Mouse (Mus musculus) C2C12 (cell line): ENCODE results near the gene A430033K04Rik. TPM values are rescaled to one million over a fixed set of nuclear protein-coding genes. Genes with fewer than 3 reads are reported as not detected.

Experiments used
- H3K27me3 ChIP-seq: one replicate; pipeline ENCODE4 v1.6.1; 2011; ENCODE audit not compliant: control insufficient read depth, insufficient read depth, insufficient read length
- H3K36me3 ChIP-seq: one replicate; pipeline ENCODE4 v1.6.1; 2011; ENCODE audit not compliant: control insufficient read depth, insufficient read depth
- H3K4me3 ChIP-seq: one replicate; pipeline ENCODE4 v1.5.1; 2011; ENCODE audit warnings: mild to moderate bottlenecking, control low read depth; ENCODE audit not compliant: poor library complexity, insufficient read depth, severe bottlenecking
- H3K79me2 ChIP-seq: one replicate; pipeline ENCODE4 v1.6.1; 2011; ENCODE audit not compliant: control insufficient read depth, insufficient read depth
- H3K79me3 ChIP-seq: one replicate; pipeline ENCODE4 v1.6.1; 2011; ENCODE audit warnings: low read depth, control low read depth
- H3ac ChIP-seq: one replicate; pipeline ENCODE3; 2011; ENCODE audit warnings: low read depth; ENCODE audit not compliant: control insufficient read depth, insufficient read length
- CEBPB ChIP-seq: IDR thresholded peaks from one replicate; pipeline ENCODE4 v1.6.1; 2011; ENCODE audit warnings: low read depth, mild to moderate bottlenecking, control low read depth, moderate library complexity
- CTCF ChIP-seq: IDR thresholded peaks from one replicate; pipeline ENCODE4 v1.5.1; 2011; ENCODE audit not compliant: control insufficient read depth, insufficient read depth, insufficient read length
- FOSL1 ChIP-seq: IDR thresholded peaks from one replicate; pipeline ENCODE4 v1.8.0; 2011; ENCODE audit warnings: mild to moderate bottlenecking, low read length; ENCODE audit not compliant: poor library complexity, insufficient read depth, severe bottlenecking
- MAX ChIP-seq: IDR thresholded peaks from one replicate; pipeline ENCODE4 v1.6.1; 2011; ENCODE audit warnings: mild to moderate bottlenecking, control low read depth
- MYOD1 ChIP-seq: IDR thresholded peaks from one replicate; pipeline ENCODE4 v1.6.1; 2011; ENCODE audit warnings: low read depth; ENCODE audit not compliant: control insufficient read depth, insufficient read length
- MYOG ChIP-seq: IDR thresholded peaks from one replicate; pipeline ENCODE4 v1.6.1; 2011; ENCODE audit not compliant: control insufficient read depth, insufficient read length; ENCODE audit errors: extremely low read depth
- USF1 ChIP-seq: IDR thresholded peaks from one replicate; pipeline ENCODE4 v1.6.1; 2011; ENCODE audit warnings: low read depth, mild to moderate bottlenecking, control low read depth, moderate library complexity
- polyA plus RNA-seq: library from polyadenylated mRNA; unstranded; fragments of >200 nt; fragmentation: generic; extraction: Trizol; gene quantifications from one replicate; pipeline ENCODE4 v1.2.1, GENCODE M21; 2012; ENCODE audit warnings: missing spikeins

Gene A430033K04Rik
- polyA plus RNA-seq, 1 experiment: 0.88 TPM

DNA sequence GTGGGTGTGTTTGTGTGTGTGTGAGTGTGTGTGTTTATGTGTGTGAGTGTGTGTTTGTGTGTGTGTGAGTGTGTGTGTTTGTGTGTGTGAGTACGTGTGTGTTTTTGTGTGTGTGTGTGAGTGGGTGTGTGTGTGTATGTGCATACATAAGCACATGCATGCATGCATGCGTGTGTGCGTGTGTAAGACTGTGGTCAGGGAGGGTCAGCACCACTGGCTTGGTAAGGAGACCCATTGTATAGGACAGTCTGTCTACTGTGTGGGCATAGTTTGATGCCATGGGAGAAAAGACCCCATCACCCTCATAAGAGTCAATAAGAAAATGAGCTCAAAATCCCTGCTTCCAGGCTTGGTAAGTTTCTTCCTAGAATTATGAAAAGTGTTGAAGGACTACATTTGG lies 34.7 kb downstream of the A430033K04Rik start:
- H3K79me2 ChIP-seq: no peaks in the 10 kb centered on the region
- no peaks in the 10 kb centered on the region for H3K36me3 ChIP-seq
- no peak overlapping the region for H3ac ChIP-seq
- no peak for TF ChIP-seq FOSL1
- TF ChIP-seq CTCF: no peak
- no peak for TF ChIP-seq CEBPB
- TF ChIP-seq USF1: no peak
- no peak for TF ChIP-seq MAX
- TF ChIP-seq MYOD1: no peak
- no peak overlapping the region for H3K4me3 ChIP-seq
- H3K79me3 ChIP-seq: no peaks in the 10 kb centered on the region
- H3K27me3 ChIP-seq: no peaks in the 10 kb centered on the region

DNA sequence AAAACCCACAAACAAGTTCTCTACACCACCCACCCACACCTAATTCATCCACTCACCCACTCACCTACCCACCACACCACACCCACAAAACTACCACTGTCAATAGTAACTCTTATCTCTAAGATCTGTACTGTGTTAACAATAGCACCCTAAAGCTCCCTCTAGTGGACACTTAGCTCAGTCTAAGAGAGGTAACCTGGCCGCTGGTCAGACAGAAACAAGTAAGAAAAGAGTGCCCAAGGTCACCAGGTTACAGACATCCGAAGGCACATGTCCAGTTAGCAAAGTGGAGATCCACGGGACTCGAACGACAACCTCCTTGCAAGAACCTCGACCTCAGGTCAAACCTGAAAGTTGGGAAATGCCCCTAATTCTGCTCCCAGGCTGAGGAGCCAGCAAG lies 35.2 kb downstream of the A430033K04Rik start:
- H3K79me3 ChIP-seq: no peaks in the 10 kb centered on the region
- H3K79me2 ChIP-seq: no peaks in the 10 kb centered on the region
- TF ChIP-seq FOSL1: no peak
- no peak for TF ChIP-seq MYOG
- TF ChIP-seq CEBPB: no peak
- no peak for TF ChIP-seq USF1
- no peak for TF ChIP-seq MYOD1
- no peak for TF ChIP-seq CTCF
- TF ChIP-seq MAX: no peak
- H3K36me3 ChIP-seq: no peaks in the 10 kb centered on the region
- no peak overlapping the region for H3K4me3 ChIP-seq
- H3K27me3 ChIP-seq: no peaks in the 10 kb centered on the region
- no peak overlapping the region for H3ac ChIP-seq

GRCm38 (mm10) chr5:138658922-138659321 lies 36.3 kb downstream of the A430033K04Rik start:
- no peak overlapping the region for H3K4me3 ChIP-seq
- H3K27me3 ChIP-seq: no peaks in the 10 kb centered on the region
- no peaks in the 10 kb centered on the region for H3K79me3 ChIP-seq
- TF ChIP-seq USF1: no peak
- no peak for TF ChIP-seq FOSL1
- TF ChIP-seq MYOD1: no peak
- TF ChIP-seq MAX: no peak
- TF ChIP-seq CTCF: no peak
- TF ChIP-seq MYOG: no peak
- TF ChIP-seq CEBPB: no peak
- H3K79me2 ChIP-seq: no peaks in the 10 kb centered on the region
- H3K36me3 ChIP-seq: no peaks in the 10 kb centered on the region
- no peak overlapping the region for H3ac ChIP-seq

- Histone ChIP-seq H3K79me2 (no peaks in the 10 kb centered on the region), H3K79me3 (no peaks in the 10 kb centered on the region), H3K36me3 (no peaks in the 10 kb centered on the region), H3K4me3 (no peak overlapping the region), H3K27me3 (no peaks in the 10 kb centered on the region), H3ac (no peak overlapping the region)
- no peak for TF ChIP-seq USF1
- no peak for TF ChIP-seq CTCF
- TF ChIP-seq MAX: no peak
- TF ChIP-seq CEBPB: no peak
- TF ChIP-seq MYOD1: no peak
- no peak for TF ChIP-seq FOSL1
- no peak for TF ChIP-seq MYOG
Measured at GRCm38 (mm10) chr5:138683023-138683766, 60.5 kb downstream of the A430033K04Rik start.

DNA sequence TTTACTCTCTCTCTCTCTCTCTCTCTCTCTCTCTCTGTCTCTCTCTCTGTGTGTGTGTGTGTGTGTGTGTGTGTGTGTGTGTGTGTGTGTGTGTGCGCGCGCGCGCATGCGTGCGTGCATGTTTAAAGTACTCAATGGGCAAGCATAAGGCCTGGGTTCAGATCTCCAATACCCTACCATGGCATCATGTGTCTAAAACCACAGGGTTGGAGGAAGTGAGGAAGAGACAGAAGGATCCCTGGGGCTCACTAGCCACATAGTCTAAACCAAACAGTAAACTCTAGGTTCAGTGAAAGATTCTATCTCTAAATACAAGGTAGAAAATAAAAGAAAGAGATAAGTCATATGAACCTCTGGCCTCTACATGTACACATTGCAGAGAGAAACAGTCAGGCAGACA lies 61.2 kb downstream of the A430033K04Rik start:
- Histone ChIP-seq H3K27me3 (no peaks in the 10 kb centered on the region), H3K4me3 (no peak overlapping the region), H3K79me2 (no peaks in the 10 kb centered on the region), H3ac (no peak overlapping the region), H3K79me3 (no peaks in the 10 kb centered on the region), H3K36me3 (no peaks in the 10 kb centered on the region)
- TF ChIP-seq FOSL1 (no peak), MYOD1 (no peak), USF1 (no peak)

DNA sequence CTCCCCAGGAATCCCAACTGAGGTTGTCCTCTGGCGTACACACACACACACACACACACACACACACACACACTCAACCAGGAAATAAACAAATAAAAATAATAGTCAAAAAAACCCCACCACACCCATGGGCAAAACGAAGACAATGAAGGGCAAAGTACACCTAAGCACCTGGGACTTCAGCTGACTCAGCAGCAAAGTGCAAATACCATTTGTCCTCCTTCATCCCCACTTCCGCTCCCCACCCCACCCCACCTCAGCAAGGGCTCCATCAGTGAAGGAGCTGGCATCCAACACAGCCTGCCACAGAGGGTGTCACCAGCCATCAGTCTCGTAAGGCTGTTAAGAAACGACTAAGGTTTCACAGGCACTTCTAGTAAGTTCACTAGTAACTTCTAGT lies 64.8 kb downstream of the A430033K04Rik start:
- no peaks in the 10 kb centered on the region for H3K79me2 ChIP-seq
- no peak overlapping the region for H3K4me3 ChIP-seq
- H3ac ChIP-seq: no peak overlapping the region
- no peaks in the 10 kb centered on the region for H3K79me3 ChIP-seq
- no peaks in the 10 kb centered on the region for H3K27me3 ChIP-seq
- no peaks in the 10 kb centered on the region for H3K36me3 ChIP-seq
- TF ChIP-seq FOSL1 (no peak), CEBPB (no peak), MYOG (no peak), MYOD1 (no peak), CTCF (no peak), USF1 (no peak), MAX (no peak)
